Mouse (Mus musculus) liver, embryonic 14.5 days (tissue): ENCODE results near the gene Fermt2. TPM values are rescaled to one million over a fixed set of nuclear protein-coding genes. Genes with fewer than 3 reads are reported as not detected.

Experiments
- ATAC-seq: fragments of 200-750 bp; cut with Nextera tagmentation; 2 replicates; pipeline ENCODE4 v1.8.0; 2017; ENCODE audit warnings: moderate number of reproducible peaks, mild to moderate bottlenecking, moderate library complexity; ENCODE audit not compliant: insufficient read depth
- DNase-seq, 3 experiments: peaks; one replicate each; pipeline ENCODE4 v3.0.0-alpha.2; 2012 to 2013; ENCODE audit warnings: low read depth in 3 of 3, low spot score in 3 of 3
- H3K27ac ChIP-seq: fragments of 300-500 bp; sonication (generic); 2 replicates; pipeline ENCODE4 v1.5.1; 2014; ENCODE audit warnings: moderate library complexity, mild to moderate bottlenecking, control low read depth, inconsistent platforms
- H3K27me3 ChIP-seq: fragments of 300-500 bp; sonication (generic); 2 replicates; pipeline ENCODE4 v1.6.1; 2014; ENCODE audit warnings: mild to moderate bottlenecking, low read length, moderate library complexity; ENCODE audit not compliant: control insufficient read depth, insufficient read depth
- H3K36me3 ChIP-seq: fragments of 300-500 bp; sonication (generic); replicated peaks from 2 replicates; pipeline ENCODE4 v1.6.1; 2014; ENCODE audit warnings: low read depth; ENCODE audit not compliant: control insufficient read depth, insufficient read depth
- H3K4me1 ChIP-seq, 2 experiments: fragments of 200-500 bp in 1 of 2; fragments of 300-500 bp in 1 of 2; sonication (generic) in 1 of 2; replicated peaks; 2 replicates each; pipeline ENCODE4 v1.6.1; 2012 to 2014; ENCODE audit warnings: antibody characterized with exemption in 1 of 2, inconsistent platforms in 1 of 2, low read length in 1 of 2; ENCODE audit not compliant: control insufficient read depth in 2 of 2, insufficient read depth in 2 of 2
- H3K4me2 ChIP-seq: fragments of 300-500 bp; sonication (generic); 2 replicates; pipeline ENCODE4 v1.6.1; 2014; ENCODE audit warnings: low read depth, mild to moderate bottlenecking, control low read depth, moderate library complexity
- H3K4me3 ChIP-seq, 2 experiments: fragments of 200-500 bp in 1 of 2; fragments of 300-500 bp in 1 of 2; sonication (generic) in 1 of 2; 2 replicates each; pipeline ENCODE4 v1.5.1; 2012 to 2014; ENCODE audit warnings: low read depth in 2 of 2, low read length in 2 of 2, mild to moderate bottlenecking in 2 of 2, control low read depth in 1 of 2, inconsistent platforms in 1 of 2, moderate library complexity in 1 of 2; ENCODE audit not compliant: insufficient read depth in 1 of 2
- H3K9ac ChIP-seq: fragments of 300-500 bp; sonication (generic); replicated peaks from 2 replicates; pipeline ENCODE4 v1.6.1; 2014; ENCODE audit warnings: mild to moderate bottlenecking, control low read depth, moderate library complexity
- H3K9me3 ChIP-seq: fragments of 300-500 bp; sonication (generic); 2 replicates; pipeline ENCODE4 v1.6.1; 2016; ENCODE audit warnings: low read length, mixed read lengths; ENCODE audit not compliant: control insufficient read depth
- CTCF ChIP-seq: IDR thresholded peaks from 2 replicates; pipeline ENCODE4 v1.5.1; 2016; ENCODE audit warnings: antibody characterized with exemption, low read depth, control low read depth
- EP300 ChIP-seq: IDR thresholded peaks from 2 replicates; pipeline ENCODE4 v1.6.1; 2016; ENCODE audit warnings: antibody characterized with exemption, low read depth
- WGBS: fragments of 180-500 bp; shearing (Covaris S2); extraction: QIAGEN DNeasy Blood & Tissue Kit; methylation state at CpG from one replicate; pipeline ENCODE4 v1.1.7; 2014; ENCODE audit not compliant: insufficient replicate concordance; 5-methylcytosine and 5-hydroxymethylcytosine counted together
- polyA plus RNA-seq, 2 experiments: library from polyadenylated mRNA; depleted of rRNA in 1 of 2; stranded (reverse) in 1 of 2; unstranded in 1 of 2; fragments of >200 nt; fragmentation: Nextera tagmentation in 1 of 2; extraction: Ambion mirVana in 1 of 2; gene quantifications; 2 replicates each; pipeline versions ENCODE4 v1.2.1 to v1.2.3; 2012 to 2014

Gene Fermt2
- polyA plus RNA-seq, 2 experiments: 13.6 to 25.5 TPM

- peak; percentile 74 for TF ChIP-seq CTCF
- TF ChIP-seq EP300: no peak
- no peak overlapping the region for H3K4me2 ChIP-seq
- no peak overlapping the region for H3K27ac ChIP-seq
These were observed 9.9 kb upstream of the Fermt2 start for GRCm38 (mm10) chr14:45539659-45540468.

GRCm38 (mm10) chr14:45530364-45531345 is 737 bp upstream of the Fermt2 start:
- no peak overlapping the region for H3K27ac ChIP-seq
- H3K4me2 ChIP-seq: peak overlapping the region; percentile 54
- no peak for TF ChIP-seq EP300
- TF ChIP-seq CTCF: no peak
- ATAC-seq: peak; percentile 32; the same call in 1 of the 2 replicates
- WGBS: 3% methylated on average over 37 of the region's 37 CpGs
- H3K9ac ChIP-seq: no peak overlapping the region
- peaks cover 0 to 2% of the 10 kb centered on the region in 2 experiments; a peak in 2 of 4 replicates for H3K4me1 ChIP-seq
- no peak for DNase-seq
- peak overlapping the region; percentile 54 to 56 for H3K4me3 ChIP-seq
- H3K36me3 ChIP-seq: no peaks in the 10 kb centered on the region
- peaks cover 34% of the 10 kb centered on the region for H3K27me3 ChIP-seq
- H3K9me3 ChIP-seq: no peaks in the 10 kb centered on the region

More at GRCm38 (mm10) chr14:45539659-45540468, 9.9 kb upstream of the Fermt2 start:
- DNase-seq (peak in 2 of 3 experiments; percentile 23 to 28), ATAC-seq (peak; percentile 43; the same call in 1 of the 2 replicates)
- H3K9me3 ChIP-seq: no peaks in the 10 kb centered on the region
- no peak overlapping the region for H3K4me3 ChIP-seq
- 24% methylated on average over 12 of the region's 12 CpGs for WGBS
- no peaks in the 10 kb centered on the region for H3K36me3 ChIP-seq
- H3K4me1 ChIP-seq: peaks cover 0 to 4% of the 10 kb centered on the region in 2 experiments; a peak in 1 of 4 replicates
- H3K27me3 ChIP-seq: no peaks in the 10 kb centered on the region
- H3K9ac ChIP-seq: no peak overlapping the region

GRCm38 (mm10) chr14:45528861-45529260 is 1.1 kb downstream of the Fermt2 start:
- ATAC-seq: no peak
- Histone ChIP-seq H3K4me1 (peaks cover 0 to 5% of the 10 kb centered on the region in 2 experiments; a peak in 2 of 4 replicates), H3K36me3 (no peaks in the 10 kb centered on the region), H3K4me2 (peak overlapping the region; percentile 54), H3K27ac (no peak overlapping the region), H3K4me3 (peak overlapping the region; percentile 56 to 60), H3K9ac (no peak overlapping the region), H3K9me3 (no peaks in the 10 kb centered on the region), H3K27me3 (peaks cover 34% of the 10 kb centered on the region)
- TF ChIP-seq EP300: no peak
- no peak for TF ChIP-seq CTCF
- no peak for DNase-seq
- 6% methylated on average over 13 of the region's 13 CpGs for WGBS

GRCm38 (mm10) chr14:45515771-45516170 is 14.1 kb downstream of the Fermt2 start:
- H3K4me1 ChIP-seq: peaks cover 0 to 5% of the 10 kb centered on the region in 2 experiments; a peak in 2 of 4 replicates
- no peaks in the 10 kb centered on the region for H3K27me3 ChIP-seq
- DNase-seq (no peak), ATAC-seq (no peak)
- WGBS: 74% methylated on average over 11 of the region's 11 CpGs
- no peak overlapping the region for H3K27ac ChIP-seq
- no peaks in the 10 kb centered on the region for H3K36me3 ChIP-seq
- no peak overlapping the region for H3K9ac ChIP-seq
- no peak for TF ChIP-seq CTCF
- no peak for TF ChIP-seq EP300
- H3K9me3 ChIP-seq: no peaks in the 10 kb centered on the region
- H3K4me3 ChIP-seq: no peak overlapping the region
- H3K4me2 ChIP-seq: no peak overlapping the region
